Mouse (Mus musculus) erythroblast, embryonic 14.5 days (primary cell): ENCODE data around the gene Tgif2lx1. TPM values are rescaled to one million over a fixed set of nuclear protein-coding genes. Genes with fewer than 3 reads are reported as not detected.
"Not testable (repeated sequence)": the region's sequence is repeated elsewhere in the genome, so short reads cannot be mapped to it uniquely, and the experiment has no call there.

Experiments
- H3K27me3 ChIP-seq: 2 replicates; pipeline ENCODE4 v1.6.1; 2012; ENCODE audit warnings: inconsistent platforms; ENCODE audit not compliant: control insufficient read depth
- H3K36me3 ChIP-seq: 2 replicates; pipeline ENCODE4 v1.6.1; 2012; ENCODE audit warnings: mild to moderate bottlenecking, inconsistent platforms; ENCODE audit not compliant: control insufficient read depth
- H3K4me1 ChIP-seq: 2 replicates; pipeline ENCODE4 v1.6.1; 2012; ENCODE audit warnings: inconsistent platforms; ENCODE audit not compliant: control insufficient read depth
- H3K4me3 ChIP-seq: replicated peaks from 2 replicates; pipeline ENCODE3; 2012; ENCODE audit warnings: moderate library complexity, mild to moderate bottlenecking, inconsistent platforms
- H3K9me3 ChIP-seq: 2 replicates; pipeline ENCODE4 v1.6.1; 2012; ENCODE audit warnings: low read length, inconsistent platforms, mixed read lengths; ENCODE audit not compliant: control insufficient read depth
- polyA plus RNA-seq: library from polyadenylated mRNA; stranded (reverse); fragments of >175 nt; gene quantifications from 2 replicates; pipeline ENCODE4 v1.2.3, GENCODE M21; 2012

Gene Tgif2lx1
- not detected in 2 replicates for polyA plus RNA-seq

- not testable (repeated sequence) for H3K27me3 ChIP-seq, H3K36me3 ChIP-seq, H3K4me1 ChIP-seq, H3K9me3 ChIP-seq, H3K4me3 ChIP-seq
These were observed at the start of gene Tgif2lx1 for GRCm38 (mm10) chrX:118480637-118481036. Gene Tgif2lx1 (minus strand): TSS chrX:118480737.

Other genes with a start within 250 kb of the Tgif2lx1 start
- not detected in 2 replicates for gene Tgif2lx2, start 53.5 kb downstream of the Tgif2lx1 start, polyA plus RNA-seq